Mouse (Mus musculus) layer of hippocampus, adult 8-10 months (tissue): ENCODE measurements around the gene Ttc5. TPM values are rescaled to one million over a fixed set of nuclear protein-coding genes. Genes with fewer than 3 reads are reported as not detected.
"Not testable (repeated sequence)": the region's sequence is repeated elsewhere in the genome, so short reads cannot be mapped to it uniquely, and the experiment has no call there.

Source experiments
- DNase-seq, 2 experiments: peaks; one replicate each; pipeline ENCODE4 v3.0.0; 2022; ENCODE audit warnings: low spot score in 2 of 2
- total RNA-seq, 4 experiments: library from RNA; stranded (reverse); gene quantifications; 2 replicates each; pipeline ENCODE4 v1.2.4; 2022

Ttc5 gene
- total RNA-seq, 4 experiments from 2014 or later = 62.3 to 73.2 (median 64.0) TPM

DNA sequence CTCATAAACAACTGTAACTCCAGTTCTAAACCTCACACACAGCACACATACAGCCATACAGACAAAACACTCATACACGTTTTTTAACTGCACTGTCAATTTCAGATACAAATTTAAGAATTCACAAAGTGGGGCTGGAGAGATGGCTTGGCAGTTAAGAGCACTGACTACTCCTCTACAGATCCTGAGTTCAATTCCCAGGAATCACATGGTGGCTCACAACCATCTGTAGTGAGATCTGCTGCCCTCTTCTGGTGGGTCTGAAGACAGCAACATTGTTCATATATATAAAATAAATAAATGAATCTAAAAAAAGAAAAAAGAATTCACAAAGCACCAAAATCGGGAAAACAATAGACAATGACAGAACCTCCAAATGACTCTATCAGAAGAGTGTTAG is 14.0 kb downstream of the Ttc5 start:
- DNase-seq = no peak

DNA sequence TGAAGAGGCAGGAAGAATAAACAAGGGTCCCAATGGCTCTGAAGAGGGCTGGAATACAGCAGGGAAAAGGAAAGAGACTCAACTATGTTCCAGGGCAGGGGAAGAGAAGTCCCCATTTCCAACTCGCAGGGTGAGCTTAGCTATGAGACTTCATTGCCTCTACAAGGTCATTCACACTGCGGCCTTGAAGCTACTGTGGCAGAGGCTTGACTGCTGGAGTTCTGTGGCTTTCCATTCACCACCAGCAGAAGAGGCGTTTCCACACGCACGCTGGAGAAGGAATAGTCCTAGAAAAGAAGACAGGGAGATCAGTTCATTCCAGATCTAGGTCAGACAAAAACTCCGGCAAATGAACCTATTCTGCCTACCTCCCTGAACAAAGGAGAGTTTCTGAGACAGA is 19.6 kb downstream of the Ttc5 start:
- no peak for DNase-seq

GRCm38 (mm10) chr14:50758416-50759085 is 26.8 kb downstream of the Ttc5 start:
- peak; percentile 28 to 29 for DNase-seq

- DNase-seq = no peak
Measured at GRCm38 (mm10) chr14:50744994-50745393, 40.3 kb downstream of the Ttc5 start, which contains the start of gene Olfr749. Olfr749 (minus strand) TSS chr14:50745094.

- DNase-seq = no peak
Measured at GRCm38 (mm10) chr14:50741584-50741983, 43.7 kb downstream of the Ttc5 start.

DNA sequence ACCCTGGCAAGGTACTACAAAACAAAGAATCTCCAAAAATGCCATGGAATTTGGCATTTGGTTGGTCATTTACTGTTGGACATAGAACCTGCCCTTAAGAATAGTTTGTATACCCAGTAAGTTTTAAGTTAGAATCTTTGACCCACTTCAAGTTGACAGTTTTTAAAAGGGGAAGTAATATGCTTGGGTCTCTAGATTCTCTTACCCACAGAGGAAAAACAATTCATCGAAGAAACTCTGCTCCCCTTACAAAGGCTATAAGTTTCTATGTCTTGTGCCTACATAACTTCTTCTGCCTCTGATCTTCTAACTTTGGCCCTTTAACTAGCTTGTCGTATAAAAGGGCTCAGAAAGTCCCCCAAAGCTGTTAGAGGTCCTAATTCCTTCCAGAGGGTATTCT is 45.0 kb downstream of the Ttc5 start:
- DNase-seq = no peak

GRCm38 (mm10) chr14:50722371-50722770 is 62.9 kb downstream of the Ttc5 start:
- not testable (repeated sequence) for DNase-seq

GRCm38 (mm10) chr14:50719875-50720274 is 65.4 kb downstream of the Ttc5 start:
- DNase-seq = not testable (repeated sequence)

Other genes with a start within 250 kb of the Ttc5 start
- not detected for gene Olfr744, start 170.6 kb downstream of the Ttc5 start, total RNA-seq
- not detected for gene Olfr745, start 146.1 kb downstream of the Ttc5 start, total RNA-seq
- gene Olfr746, start 138.4 kb downstream of the Ttc5 start, total RNA-seq = not detected
- gene Olfr747, start 92.3 kb downstream of the Ttc5 start, total RNA-seq = not detected
- not detected for gene Olfr748, start 78.1 kb downstream of the Ttc5 start, total RNA-seq
- not detected for gene Olfr749, start 40.4 kb downstream of the Ttc5 start, total RNA-seq
- under 1 TPM in 1 of 4 experiments, not detected in 3; 0.55 TPM for gene Ccnb1ip1, start 22.2 kb upstream of the Ttc5 start, total RNA-seq
- gene Parp2, start 22.3 kb upstream of the Ttc5 start, total RNA-seq = 10 to 100 TPM; 27.2 to 29.0 (median 28.7) TPM
- gene Tep1, start 85.0 kb upstream of the Ttc5 start, total RNA-seq = 1 to 10 TPM; 5.1 to 8.0 (median 7.4) TPM
- gene Klhl33, start 112.0 kb upstream of the Ttc5 start, total RNA-seq = 1 to 10 TPM; 5.1 to 6.4 (median 5.8) TPM
- gene Osgep, start 139.4 kb upstream of the Ttc5 start, total RNA-seq = 10 to 100 TPM; 30.4 to 37.1 (median 34.9) TPM
- 10 to 100 TPM; 61.2 to 67.5 (median 64.1) TPM for gene Apex1, start 139.4 kb upstream of the Ttc5 start, total RNA-seq
- gene Pip4p1, start 145.3 kb upstream of the Ttc5 start, total RNA-seq = 100 to 1,000 TPM in 1 of 4 experiments, 10 to 100 TPM in 3; 87.5 to 104 (median 94.3) TPM
- 10 to 100 TPM; 14.9 to 21.4 (median 18.2) TPM for gene Pnp, start 145.6 kb upstream of the Ttc5 start, total RNA-seq
- gene Gm49342, start 159.0 kb upstream of the Ttc5 start, total RNA-seq = 10 to 100 TPM in 3 of 4 experiments, 1 to 10 TPM in 1; 8.5 to 15.5 (median 10.8) TPM
- gene Pnp2, start 170.5 kb upstream of the Ttc5 start, total RNA-seq = 1 to 10 TPM; 1.3 to 2.0 (median 1.5) TPM
- gene Rnase10, start 222.2 kb upstream of the Ttc5 start, total RNA-seq = under 1 TPM in 1 of 4 experiments, not detected in 3; 0.20 TPM